Mouse (Mus musculus): Measurements from ENCODE around the gene Fam214b.

The Fam214b gene

GRCm38 (mm10) chr4:43012091-43012490, 33.9 kb downstream of the Fam214b start:
- peak; percentile 41 for DNase-seq (ENCODE audit: extremely low read depth, insufficient read length, low spot score)

DNA sequence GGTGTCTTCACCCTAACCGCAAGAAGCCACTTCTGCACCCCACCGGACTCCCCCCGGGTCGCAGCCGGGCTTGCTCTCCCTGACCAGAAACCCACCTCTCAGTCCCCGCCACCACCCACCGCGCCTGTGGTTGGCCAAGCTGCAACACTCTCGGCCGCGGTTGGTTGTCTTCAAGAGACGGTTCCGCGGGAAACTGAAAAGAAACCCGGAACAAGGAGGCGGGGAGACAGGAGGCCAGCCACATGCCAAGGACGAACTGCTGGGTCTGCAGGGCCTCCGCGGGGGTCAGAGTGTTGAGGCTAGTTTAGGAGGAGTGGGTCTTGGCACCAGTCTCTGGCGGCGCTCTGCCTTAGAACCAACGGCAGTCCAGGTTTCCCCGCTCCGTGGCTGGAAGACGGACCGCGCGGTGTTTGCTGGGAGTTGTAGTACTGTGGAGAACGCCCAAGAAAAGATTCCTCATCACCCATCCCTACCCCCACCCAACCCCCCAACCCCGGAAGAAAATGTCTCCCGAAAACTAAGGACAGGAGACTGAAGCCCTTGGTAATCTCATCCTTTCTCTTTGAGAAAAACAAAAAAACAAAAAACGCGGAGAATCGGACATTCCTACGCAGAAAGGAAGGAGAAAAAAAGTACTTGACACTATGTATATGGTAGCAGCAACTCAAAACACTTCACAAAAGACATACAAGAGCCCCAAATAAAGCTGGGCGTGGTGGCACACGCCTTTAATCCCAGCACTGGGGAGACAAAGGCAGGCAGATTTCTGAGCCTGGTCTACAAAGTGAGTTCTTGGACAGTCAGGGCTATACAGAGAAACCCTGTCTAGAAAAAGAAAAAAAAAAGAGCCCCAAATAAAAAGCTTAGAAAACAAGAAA, 35.6 kb downstream of the Fam214b start, which contains the start of gene Fancg:
TSS of gene Fancg (minus strand) at position 346 of the 878 bp plus-strand sequence.
- DNase-seq (ENCODE audit: extremely low read depth, insufficient read length, low spot score), result peak; percentile 93

- peak; percentile 61 for DNase-seq (ENCODE audit: extremely low read depth, insufficient read length, low spot score)
Observed at GRCm38 (mm10) chr4:43005765-43006164, 40.3 kb downstream of the Fam214b start.

- no peak for DNase-seq (ENCODE audit: extremely low read depth, insufficient read length, low spot score)
Observed at GRCm38 (mm10) chr4:43004951-43005350, 41.1 kb downstream of the Fam214b start.

GRCm38 (mm10) chr4:43002756-43003439, 43.1 kb downstream of the Fam214b start:
- no peak for DNase-seq (ENCODE audit: extremely low read depth, insufficient read length, low spot score)

GRCm38 (mm10) chr4:43001272-43001671, 44.7 kb downstream of the Fam214b start:
- no peak for DNase-seq (ENCODE audit: extremely low read depth, insufficient read length, low spot score)

GRCm38 (mm10) chr4:43000141-43000986, 45.7 kb downstream of the Fam214b start, which contains the start of gene Vcp:
Gene Vcp, minus strand, starts transcription at chr4:43000507.
- peak; percentile 99 for DNase-seq (ENCODE audit: extremely low read depth, insufficient read length, low spot score)

- DNase-seq (ENCODE audit: extremely low read depth, insufficient read length, low spot score), result peak; percentile 93
Observed at GRCm38 (mm10) chr4:42999451-43000140, 46.4 kb downstream of the Fam214b start.

DNA sequence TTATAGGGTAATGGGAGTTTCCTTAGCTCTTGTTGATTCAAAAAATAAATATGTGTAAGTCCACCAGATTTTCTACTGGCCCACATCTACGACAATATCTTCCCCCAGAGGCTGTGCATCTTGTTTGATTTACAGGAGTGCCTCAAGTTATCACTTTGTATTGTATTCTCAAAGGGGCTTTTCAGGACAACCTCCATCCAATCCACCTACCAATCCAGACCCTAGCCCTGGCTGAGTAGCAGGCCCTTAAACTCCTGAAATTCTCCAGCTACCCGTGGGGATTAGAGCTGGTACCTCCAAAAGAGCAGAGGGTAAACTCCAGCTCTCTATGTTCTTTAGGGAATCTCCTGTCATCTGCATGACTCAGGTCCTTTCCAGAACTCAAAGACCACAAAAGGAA, 48.0 kb downstream of the Fam214b start:
- no peak for DNase-seq (ENCODE audit: extremely low read depth, insufficient read length, low spot score)

- no peak for DNase-seq (ENCODE audit: extremely low read depth, insufficient read length, low spot score)
Observed at GRCm38 (mm10) chr4:42988296-42988695, 57.7 kb downstream of the Fam214b start.
